Mouse (Mus musculus) spleen, postnatal 10 days (tissue): Measurements from ENCODE around the gene Vmn1r6.
"Not testable (repeated sequence)": the region's sequence is repeated elsewhere in the genome, so short reads cannot be mapped to it uniquely, and the experiment has no call there.

Experiments
- DNase-seq, 2 experiments: peaks; one replicate each; pipeline ENCODE4 v3.0.0; 2021 to 2022; ENCODE audit warnings: low spot score in 2 of 2

Gene Vmn1r6

DNA sequence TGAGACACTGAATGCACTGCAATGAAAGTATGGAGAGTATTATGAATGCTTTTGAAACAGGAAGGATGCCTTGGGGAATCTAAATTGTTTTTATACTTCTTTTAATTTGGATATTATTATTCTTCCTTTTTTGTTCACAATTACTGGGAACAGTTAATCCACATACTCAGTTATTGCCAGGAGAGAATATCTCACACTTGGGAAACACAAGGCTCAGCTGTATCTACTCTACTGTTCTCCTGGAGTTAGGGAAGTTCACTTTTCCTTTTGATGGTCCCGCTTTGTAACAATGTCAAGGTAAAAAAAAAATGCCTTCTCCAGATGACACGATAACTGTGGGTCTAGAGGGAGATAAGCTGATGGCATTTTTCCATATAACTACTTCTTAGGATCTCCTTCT is at the start of gene Vmn1r6:
Gene Vmn1r6 (plus strand): TSS at position 301 of the 400 bp plus-strand sequence.
- DNase-seq, result no peak

DNA sequence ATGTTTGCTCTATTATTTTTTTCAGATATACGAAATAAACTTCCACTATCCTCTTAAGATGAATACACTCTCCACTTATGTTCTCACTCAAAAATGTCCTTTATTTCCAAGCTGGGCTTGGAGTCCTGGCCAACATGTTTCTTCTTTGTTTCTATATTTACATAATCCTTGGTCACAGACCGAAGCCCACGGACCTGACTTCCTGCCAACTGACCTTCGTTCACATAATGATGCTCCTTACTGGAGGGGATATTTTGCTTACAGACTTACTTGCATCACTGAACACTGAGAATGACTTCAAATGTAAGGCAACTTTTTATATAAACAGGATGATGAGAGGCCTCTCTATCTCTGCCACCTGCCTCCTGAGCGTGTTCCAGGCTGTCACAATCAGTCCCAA is 40.6 kb upstream of the Vmn1r6 start:
- DNase-seq, result no peak

- no peak for DNase-seq
Observed at GRCm38 (mm10) chr6:56969973-56970372, 27.1 kb upstream of the Vmn1r6 start, which contains the start of gene Vmn1r5. Vmn1r5 (plus strand) TSS chr6:56970273.

- DNase-seq, result not testable (repeated sequence)
Observed at GRCm38 (mm10) chr6:57025224-57025623, 28.2 kb downstream of the Vmn1r6 start, which contains the start of gene Vmn1r7. Vmn1r7 (minus strand) TSS chr6:57025324.

- no peak for DNase-seq
Observed at GRCm38 (mm10) chr6:57031984-57032383, 34.9 kb downstream of the Vmn1r6 start, which contains the start of gene Vmn1r8. Vmn1r8 (plus strand) TSS chr6:57032284.

DNA sequence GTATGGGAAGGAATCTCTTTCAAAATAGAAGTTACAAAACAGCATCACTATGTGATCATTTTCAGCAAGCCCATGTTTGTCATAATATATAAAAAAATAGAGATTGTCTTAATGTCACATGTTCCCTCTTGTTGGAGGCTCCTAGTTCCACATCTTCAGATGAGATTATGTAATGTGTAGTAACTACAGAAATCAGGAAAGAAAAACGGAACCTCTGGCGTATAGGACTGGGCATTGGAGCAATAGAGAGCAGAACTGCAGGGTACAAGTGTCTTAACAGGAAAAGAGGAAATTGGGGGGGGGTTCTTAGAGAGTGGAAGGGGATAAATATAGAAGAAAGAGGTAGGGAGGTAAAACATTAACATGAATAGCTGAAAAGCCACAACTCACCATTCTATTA is 37.6 kb downstream of the Vmn1r6 start:
- DNase-seq, result no peak
